Mouse (Mus musculus) embryo, embryonic 9.5 days (tissue): ENCODE data around the gene Tctex1d4.

Source experiments
- DNase-seq: peaks from one replicate; pipeline ENCODE4 v3.0.0-alpha.2; 2017; ENCODE audit errors: extremely low spot score

Tctex1d4 gene

DNA sequence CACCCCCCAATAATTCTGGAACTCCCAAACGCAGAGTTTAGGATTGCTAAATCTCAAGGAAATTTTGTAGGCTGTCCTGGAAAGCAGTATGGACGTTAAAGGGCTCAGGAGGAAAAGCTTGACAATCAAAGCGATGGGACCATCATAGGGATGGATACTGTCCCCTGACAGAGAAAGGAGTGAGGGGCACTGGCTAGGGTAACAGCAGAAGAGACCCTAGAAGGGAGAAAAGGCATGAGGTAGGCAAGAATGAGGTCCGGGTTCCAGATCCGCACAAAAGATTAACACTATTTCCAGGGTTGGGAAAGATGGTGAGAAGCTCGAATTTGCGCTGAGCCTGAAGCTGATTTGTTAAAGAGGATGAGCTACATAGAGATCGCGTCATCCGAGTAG lies 6.5 kb upstream of the Tctex1d4 start:
- no peak for DNase-seq

DNA sequence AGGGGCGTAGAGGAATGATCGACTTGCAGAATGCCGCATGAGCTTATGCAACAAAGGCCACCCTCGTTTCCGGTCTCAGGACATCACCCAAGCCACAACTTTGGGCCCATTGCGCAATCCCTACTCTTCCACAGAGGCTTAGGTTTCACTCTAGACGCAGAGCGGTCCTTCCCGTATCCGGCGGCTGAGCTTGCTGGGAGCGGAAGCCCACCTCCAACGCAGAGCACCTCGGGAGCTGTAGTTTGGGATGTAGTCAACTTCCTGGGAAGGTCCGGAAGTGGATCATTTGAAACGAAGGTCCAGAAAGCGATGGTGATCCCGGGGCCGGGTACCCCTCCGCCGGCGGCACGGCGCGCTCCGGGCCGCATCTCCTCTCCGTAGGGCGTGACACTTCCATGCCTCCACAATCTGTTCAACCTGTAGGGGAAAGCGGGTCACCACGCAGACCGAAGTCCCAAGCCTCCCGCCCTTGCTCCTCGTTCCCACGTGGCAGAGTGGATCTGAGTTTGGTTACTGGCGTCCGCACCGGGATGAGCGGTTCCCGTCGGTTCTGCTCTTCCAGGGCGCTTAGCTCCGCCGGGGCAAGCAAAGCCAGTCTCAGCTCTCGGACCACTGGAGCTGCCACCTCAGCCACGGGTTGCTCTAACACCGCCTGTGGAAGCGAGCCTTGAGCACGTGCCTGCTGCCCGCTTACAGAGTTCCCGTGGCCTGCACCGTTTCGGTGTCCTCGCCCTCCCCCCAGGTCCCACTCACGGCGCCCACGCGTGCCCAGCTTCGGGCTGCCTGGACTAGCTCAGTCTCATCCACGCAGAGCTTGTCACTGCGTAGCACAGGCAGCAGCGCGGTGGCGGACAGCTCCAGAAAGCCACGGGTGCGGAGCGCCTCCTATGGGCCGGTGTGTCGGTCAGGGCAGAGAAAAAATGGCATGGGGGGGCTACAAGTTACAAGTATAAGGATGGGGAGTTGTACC lies 5.9 kb upstream of the Tctex1d4 start:
- DNase-seq = peak; percentile 91

DNA sequence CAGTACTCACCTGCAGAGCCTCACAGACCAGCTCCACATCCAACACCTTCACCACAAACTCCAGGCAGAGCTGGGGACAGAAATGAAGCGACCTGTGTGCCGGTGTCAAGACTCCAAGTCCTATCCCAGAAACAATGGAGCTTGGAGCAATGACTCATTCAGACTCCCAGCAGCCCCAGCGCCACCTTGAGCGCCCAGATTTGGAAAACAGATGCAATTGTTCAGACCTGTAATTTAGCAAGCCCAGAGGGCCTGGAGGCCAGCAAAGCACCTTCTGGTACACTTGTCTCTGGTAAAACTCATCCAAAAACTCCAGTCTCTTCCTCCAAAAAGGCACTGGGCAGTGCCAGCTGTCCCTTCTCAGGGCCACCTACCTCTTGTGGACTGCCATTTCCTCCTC lies 4.4 kb upstream of the Tctex1d4 start:
- DNase-seq = no peak

DNA sequence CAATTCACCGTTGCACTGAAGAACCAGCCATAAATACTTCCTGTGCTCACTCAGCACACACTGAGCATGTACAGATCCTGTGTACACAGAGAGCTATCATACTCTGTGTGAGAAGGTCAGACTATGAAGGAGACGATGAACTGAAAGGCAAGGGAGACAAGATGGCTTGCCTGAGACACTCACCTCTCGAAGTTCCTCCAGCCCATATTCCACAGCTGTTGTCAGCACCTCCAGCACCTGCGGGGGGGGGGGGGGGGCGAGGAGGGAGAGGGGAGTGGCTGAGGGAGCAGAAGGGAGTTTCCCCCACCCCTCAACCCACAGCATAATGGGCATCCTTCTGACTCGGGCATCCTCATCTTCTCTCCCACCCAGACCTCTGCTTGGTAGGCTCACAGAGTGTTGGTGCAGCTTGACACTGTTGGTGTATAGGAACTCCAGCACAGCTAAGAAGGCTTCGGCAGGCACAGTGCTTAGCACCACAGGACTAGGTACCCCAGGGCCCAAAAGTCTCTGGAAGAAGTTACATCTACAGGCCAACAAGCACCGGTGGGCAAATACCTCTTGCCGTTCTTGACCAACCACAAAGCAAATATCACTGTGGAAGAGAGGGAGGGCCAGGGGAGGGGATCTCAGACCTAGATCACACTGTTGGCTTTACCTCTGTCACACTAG lies 2.9 kb upstream of the Tctex1d4 start:
- no peak for DNase-seq

DNA sequence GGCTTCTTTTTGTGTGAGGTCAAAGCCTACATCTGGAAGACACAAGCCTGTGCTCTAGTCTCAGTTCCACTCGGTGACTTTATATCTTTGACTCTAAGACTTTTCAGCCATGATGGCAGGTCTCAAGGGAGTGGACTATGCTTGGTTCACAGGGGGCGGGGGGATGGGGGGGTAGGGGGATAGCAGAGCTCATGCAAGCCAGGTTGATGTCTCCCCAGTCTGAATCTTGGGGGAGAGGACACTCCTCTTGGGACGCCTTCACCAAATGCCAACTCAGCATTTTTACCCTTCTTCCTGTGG lies 2.4 kb upstream of the Tctex1d4 start:
- DNase-seq = no peak

- no peak for DNase-seq
Observed at GRCm38 (mm10) chr4:117124518-117125347, 1.9 kb upstream of the Tctex1d4 start.

DNA sequence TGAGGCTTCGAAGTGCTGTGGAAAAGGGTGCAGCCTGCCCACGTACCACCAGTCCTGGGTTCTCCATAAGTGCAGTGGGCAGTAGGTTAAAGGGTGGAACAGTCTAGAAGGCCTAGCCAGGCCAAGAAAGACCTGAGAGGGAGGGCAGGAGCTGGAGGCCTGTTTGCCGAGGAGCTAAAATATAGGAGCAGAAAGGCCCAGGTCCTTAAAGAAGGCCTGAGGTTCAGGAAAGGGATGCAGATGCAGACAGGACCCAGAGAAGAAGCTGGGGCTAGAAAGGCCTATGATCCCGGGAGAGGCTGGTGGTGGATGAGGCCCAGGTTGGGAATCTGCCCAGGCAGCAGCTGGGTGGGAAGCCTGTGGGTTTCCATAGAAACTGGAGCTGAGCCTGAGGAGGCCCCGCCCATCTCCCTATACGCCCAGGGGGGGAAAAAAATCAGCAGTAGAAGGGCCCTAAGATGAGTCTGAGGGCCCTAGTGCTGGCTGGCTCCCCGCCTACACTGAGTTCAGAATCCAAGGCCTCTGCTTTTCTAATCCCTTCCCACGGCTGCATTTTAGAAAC lies 1.2 kb upstream of the Tctex1d4 start, which contains the start of gene Btbd19:
Gene Btbd19 (minus strand): TSS at position 378 of the 562 bp plus-strand sequence.
- DNase-seq = peak; percentile 49

DNA sequence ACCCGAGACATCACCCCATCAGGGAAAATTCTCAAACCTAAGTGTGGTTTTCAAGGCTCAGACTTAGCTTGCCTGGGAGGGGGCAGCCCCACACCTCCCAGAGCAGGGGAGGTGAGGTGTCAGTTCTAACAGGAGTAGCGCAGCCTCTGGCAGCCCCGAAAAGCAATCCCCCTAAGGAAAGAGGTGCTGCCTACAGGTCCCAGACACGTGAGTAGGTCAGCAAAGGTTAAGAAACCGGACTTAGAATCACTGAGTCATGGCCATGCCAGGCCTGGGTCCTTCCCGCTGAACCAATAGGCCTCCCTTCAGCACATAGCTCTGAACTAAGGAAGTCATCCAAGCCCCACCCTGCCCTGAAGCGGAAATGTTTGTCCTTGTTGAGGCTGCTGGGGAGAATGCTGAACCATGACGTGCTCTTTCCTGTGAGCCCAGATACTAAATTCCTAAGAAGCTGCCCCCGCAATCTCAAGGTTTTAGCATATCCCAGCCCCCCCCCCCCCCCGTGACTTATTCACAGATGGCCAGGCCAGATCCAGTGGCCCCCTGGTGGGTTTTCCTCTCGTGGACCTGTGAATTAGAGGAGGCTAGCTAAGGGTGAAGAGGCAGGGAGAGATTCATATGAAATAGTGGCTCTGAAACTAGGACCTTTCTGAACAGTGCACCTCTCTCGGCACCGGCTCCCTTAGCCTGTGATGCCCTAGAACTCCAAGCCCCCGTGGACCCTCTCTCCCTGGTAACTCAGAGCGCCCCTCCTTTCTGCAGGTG lies 502 bp upstream of the Tctex1d4 start:
- DNase-seq = no peak

DNA sequence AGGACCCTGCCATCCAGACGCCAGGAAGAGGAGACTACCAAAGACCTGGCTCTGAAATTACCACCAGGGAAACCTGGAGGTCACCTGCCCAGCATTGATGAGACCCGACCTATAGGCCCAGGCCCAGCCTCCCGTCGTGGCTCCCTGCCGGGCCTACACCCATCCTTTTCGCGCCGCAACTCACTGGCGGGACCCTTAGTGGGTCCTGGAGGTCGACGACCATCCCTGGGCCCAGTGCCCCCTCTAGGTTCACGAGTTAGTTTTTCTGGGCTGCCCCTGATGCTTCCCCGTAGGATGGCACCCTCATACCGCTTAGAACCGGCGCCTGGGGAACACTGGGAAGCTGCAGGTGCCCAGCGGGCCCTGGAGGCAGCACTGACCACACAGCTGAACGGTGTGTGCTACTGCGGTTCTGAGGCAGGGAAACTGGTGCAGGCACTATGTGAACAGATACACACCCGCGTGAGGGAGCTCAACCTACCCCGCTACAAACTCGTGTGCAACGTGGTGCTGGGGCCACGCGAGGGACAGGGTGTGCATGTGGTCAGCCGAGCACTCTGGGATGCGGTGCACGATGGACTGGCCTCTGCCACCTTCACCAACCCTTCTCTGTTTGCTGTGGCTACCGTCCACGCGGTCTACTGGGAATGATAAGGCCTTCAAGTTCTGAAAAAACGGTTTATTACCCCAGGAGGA lies 1.5 kb downstream of the Tctex1d4 start:
- DNase-seq = no peak

GRCm38 (mm10) chr4:117130790-117131189 lies 4.2 kb downstream of the Tctex1d4 start:
- DNase-seq = no peak

GRCm38 (mm10) chr4:117131198-117131597 lies 4.6 kb downstream of the Tctex1d4 start:
- DNase-seq = no peak

- DNase-seq = peak; percentile 73
Observed at GRCm38 (mm10) chr4:117131890-117132793, 5.5 kb downstream of the Tctex1d4 start.

GRCm38 (mm10) chr4:117132794-117133143 lies 6.2 kb downstream of the Tctex1d4 start:
- no peak for DNase-seq

GRCm38 (mm10) chr4:117133366-117133796 lies 6.8 kb downstream of the Tctex1d4 start:
- no peak for DNase-seq

GRCm38 (mm10) chr4:117133817-117134600 lies 7.4 kb downstream of the Tctex1d4 start, which contains the start of gene Plk3:
Gene Plk3, minus strand, starts transcription at chr4:117133963.
- DNase-seq = peak; percentile 95

- no peak for DNase-seq
Observed at GRCm38 (mm10) chr4:117134601-117134995, 8.0 kb downstream of the Tctex1d4 start.

DNA sequence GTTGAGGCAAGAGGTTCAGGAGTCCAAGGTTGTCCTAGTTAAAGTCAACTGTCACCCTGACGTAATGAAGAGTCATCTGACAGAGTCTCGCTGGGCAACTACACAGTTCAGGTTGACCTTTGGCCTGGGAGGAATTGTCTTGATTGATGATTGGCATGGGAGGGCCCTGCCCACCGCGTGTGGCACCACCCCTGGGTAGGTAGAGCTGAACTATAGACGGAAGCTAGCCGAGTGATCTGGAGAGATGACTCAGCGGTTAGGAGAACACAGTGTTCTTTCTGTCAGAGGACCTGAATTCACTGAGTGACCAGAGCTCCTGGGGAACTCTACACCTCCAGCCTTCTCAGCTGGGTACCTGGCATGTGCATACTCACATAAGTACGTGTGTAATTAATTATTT lies 9.4 kb downstream of the Tctex1d4 start:
- DNase-seq = no peak
